Mouse (Mus musculus) hindbrain, postnatal 0 days (tissue): ENCODE measurements around the gene Slc7a6. TPM values are rescaled to one million over a fixed set of nuclear protein-coding genes. Genes with fewer than 3 reads are reported as not detected.
A peak's percentile ranks its signal among the peaks of the same experiment; 100 is the strongest.

ENCODE experiments used
- ATAC-seq: fragments of 200-750 bp; cut with Nextera tagmentation; 2 replicates; pipeline ENCODE4 v1.8.0; 2017; ENCODE audit warnings: mild to moderate bottlenecking, moderate TSS enrichment, moderate library complexity
- DNase-seq: peaks from one replicate; pipeline ENCODE4 v3.0.0-alpha.2; 2015; ENCODE audit warnings: low spot score
- H3K27ac ChIP-seq: fragments of 300-500 bp; sonication (generic); 2 replicates; pipeline ENCODE4 v1.5.1; 2014; ENCODE audit warnings: mild to moderate bottlenecking
- H3K27me3 ChIP-seq: fragments of 300-500 bp; sonication (generic); 2 replicates; pipeline ENCODE4 v1.6.1; 2014; ENCODE audit warnings: low read length, mixed read lengths; ENCODE audit not compliant: insufficient read depth
- H3K36me3 ChIP-seq: fragments of 300-500 bp; sonication (generic); 2 replicates; pipeline ENCODE4 v1.6.1; 2014; ENCODE audit warnings: low read length, mixed read lengths; ENCODE audit not compliant: insufficient read depth
- H3K4me1 ChIP-seq: fragments of 300-500 bp; sonication (generic); 2 replicates; pipeline ENCODE4 v1.6.1; 2014; ENCODE audit warnings: antibody characterized with exemption, low read length, mixed read lengths; ENCODE audit not compliant: insufficient read depth
- H3K4me2 ChIP-seq: fragments of 300-500 bp; sonication (generic); 2 replicates; pipeline ENCODE4 v1.6.1; 2014; ENCODE audit warnings: low read depth, mild to moderate bottlenecking, low read length, moderate library complexity, mixed read lengths
- H3K4me3 ChIP-seq: fragments of 300-500 bp; sonication (generic); 2 replicates; pipeline ENCODE4 v1.5.1; 2014; ENCODE audit warnings: low read length
- H3K9ac ChIP-seq: fragments of 300-500 bp; sonication (generic); replicated peaks from 2 replicates; pipeline ENCODE4 v1.6.1; 2014; ENCODE audit warnings: mild to moderate bottlenecking, low read length, moderate library complexity, mixed read lengths
- H3K9me3 ChIP-seq: fragments of 300-500 bp; sonication (generic); 2 replicates; pipeline ENCODE4 v1.6.1; 2016; ENCODE audit warnings: low read length, mixed read lengths
- CTCF ChIP-seq: IDR thresholded peaks from 2 replicates; pipeline ENCODE4 v1.5.1; 2016; ENCODE audit warnings: antibody characterized with exemption, control low read depth, low read depth
- WGBS: fragments of 180-500 bp; shearing (Covaris S2); extraction: QIAGEN DNeasy Blood & Tissue Kit; methylation state at CpG from one replicate; pipeline ENCODE4 v1.1.7; 2014; 5-methylcytosine and 5-hydroxymethylcytosine counted together
- polyA plus RNA-seq: library from polyadenylated mRNA; unstranded; fragments of >200 nt; fragmentation: Nextera tagmentation; extraction: Ambion mirVana; gene quantifications from 2 replicates; pipeline ENCODE4 v1.2.1, GENCODE M21; 2015
- total RNA-seq: library from RNA; depleted of rRNA; stranded (reverse); fragments of >200 nt; gene quantifications from 2 replicates; pipeline ENCODE4 v1.2.3, GENCODE M21; 2014

Gene Slc7a6
- total and polyA plus RNA-seq, 2 experiments from 2014 or later: 39.1 to 53.2 TPM

DNA sequence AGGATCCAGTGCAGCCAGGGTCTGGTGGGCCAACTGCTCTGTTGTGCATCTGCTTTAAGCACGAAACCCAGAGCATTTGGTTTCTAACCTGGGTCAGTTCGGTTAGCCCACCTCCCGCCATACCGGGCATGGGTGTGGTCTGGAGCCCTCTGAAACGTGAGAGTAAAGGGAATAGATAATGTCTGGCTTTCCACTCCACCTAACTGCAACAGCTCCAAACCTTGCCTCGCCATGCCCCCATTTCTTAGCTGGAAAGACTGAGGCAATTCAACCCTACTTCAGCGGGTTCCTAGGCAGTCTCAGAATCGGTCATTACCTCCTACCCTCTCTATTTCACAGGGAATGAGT is 18.0 kb upstream of the Slc7a6 start:
- DNase-seq (no peak), ATAC-seq (no peak)
- no peaks in the 10 kb centered on the region for H3K9me3 ChIP-seq
- H3K4me3 ChIP-seq: peak overlapping the region; percentile 82
- H3K9ac ChIP-seq: peak overlapping the region; percentile 79
- TF ChIP-seq CTCF: no peak
- H3K27ac ChIP-seq: no peak overlapping the region
- H3K36me3 ChIP-seq: no peaks in the 10 kb centered on the region
- 17% methylated on average over 8 of the region's 8 CpGs for WGBS
- peaks cover 11% of the 10 kb centered on the region for H3K4me1 ChIP-seq
- H3K4me2 ChIP-seq: peak overlapping the region; percentile 57
- H3K27me3 ChIP-seq: no peaks in the 10 kb centered on the region

DNA sequence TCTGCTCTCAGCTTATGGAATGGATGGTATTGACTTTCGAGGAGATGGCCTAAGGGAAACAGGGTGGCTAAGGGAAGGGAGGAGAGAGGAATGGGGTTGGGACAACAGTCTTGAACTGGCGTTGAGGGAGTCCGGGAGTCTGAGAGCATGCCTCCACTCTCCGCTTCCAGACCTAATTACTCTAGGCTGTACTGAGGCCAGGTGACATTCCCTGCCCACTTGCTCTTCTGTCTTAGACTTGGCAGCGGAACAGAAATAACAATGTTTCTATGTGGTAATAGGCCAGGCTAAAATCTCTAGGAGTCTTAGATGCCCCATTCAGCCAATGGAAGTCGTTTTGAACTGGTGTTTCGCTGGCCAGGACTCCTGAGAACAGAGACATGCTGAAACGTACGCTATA is 17.6 kb upstream of the Slc7a6 start:
- 69% methylated on average over 9 of the region's 9 CpGs for WGBS

GRCm38 (mm10) chr8:106152876-106153275 is 15.8 kb upstream of the Slc7a6 start:
- H3K27ac ChIP-seq: no peak overlapping the region
- H3K4me3 ChIP-seq: no peak overlapping the region
- DNase-seq (no peak), ATAC-seq (no peak)
- H3K36me3 ChIP-seq: peaks cover 3% of the 10 kb centered on the region; the same call in 1 of the 2 replicates
- peaks cover 11% of the 10 kb centered on the region for H3K4me1 ChIP-seq
- no peak for TF ChIP-seq CTCF
- no peaks in the 10 kb centered on the region for H3K27me3 ChIP-seq
- H3K9me3 ChIP-seq: no peaks in the 10 kb centered on the region
- 81% methylated on average over 4 of the region's 4 CpGs for WGBS
- no peak overlapping the region for H3K4me2 ChIP-seq
- no peak overlapping the region for H3K9ac ChIP-seq

More for the DNA sequence above, 17.6 kb upstream of the Slc7a6 start:
- Histone ChIP-seq H3K36me3 (no peaks in the 10 kb centered on the region), H3K9ac (peak overlapping the region; percentile 79), H3K4me2 (peak overlapping the region; percentile 57), H3K9me3 (no peaks in the 10 kb centered on the region), H3K4me1 (peaks cover 11% of the 10 kb centered on the region), H3K27ac (no peak overlapping the region), H3K4me3 (peak overlapping the region; percentile 82), H3K27me3 (no peaks in the 10 kb centered on the region)
- ATAC-seq (no peak), DNase-seq (no peak)
- TF ChIP-seq CTCF: no peak

- H3K4me3 ChIP-seq: no peak overlapping the region
- H3K4me1 ChIP-seq: no peaks in the 10 kb centered on the region
- no peak for ATAC-seq
- no peak overlapping the region for H3K27ac ChIP-seq
- WGBS: 97% methylated on average over 1 of the region's 1 CpGs
- peaks cover 12% of the 10 kb centered on the region; the same call in 1 of the 2 replicates for H3K36me3 ChIP-seq
- no peak overlapping the region for H3K9ac ChIP-seq
- H3K4me2 ChIP-seq: no peak overlapping the region
- H3K9me3 ChIP-seq: no peaks in the 10 kb centered on the region
- TF ChIP-seq CTCF: no peak
- H3K27me3 ChIP-seq: no peaks in the 10 kb centered on the region
- DNase-seq: no peak
Measured at GRCm38 (mm10) chr8:106157419-106157818, 11.2 kb upstream of the Slc7a6 start.

GRCm38 (mm10) chr8:106158381-106158780 is 10.3 kb upstream of the Slc7a6 start:
- H3K27me3 ChIP-seq: no peaks in the 10 kb centered on the region
- H3K4me2 ChIP-seq: no peak overlapping the region
- no peak for DNase-seq
- no peak overlapping the region for H3K9ac ChIP-seq
- no peak for TF ChIP-seq CTCF
- no peaks in the 10 kb centered on the region for H3K9me3 ChIP-seq
- no peak overlapping the region for H3K27ac ChIP-seq
- WGBS: 90% methylated on average over 10 of the region's 10 CpGs
- no peak for ATAC-seq
- no peak overlapping the region for H3K4me3 ChIP-seq
- no peaks in the 10 kb centered on the region for H3K4me1 ChIP-seq
- H3K36me3 ChIP-seq: peaks cover 21% of the 10 kb centered on the region; the same call in 1 of the 2 replicates

GRCm38 (mm10) chr8:106159876-106160275 is 8.8 kb upstream of the Slc7a6 start:
- Histone ChIP-seq H3K4me3 (no peak overlapping the region), H3K36me3 (peaks cover 31% of the 10 kb centered on the region; the same call in 1 of the 2 replicates), H3K9me3 (no peaks in the 10 kb centered on the region), H3K4me2 (no peak overlapping the region), H3K9ac (no peak overlapping the region), H3K27me3 (no peaks in the 10 kb centered on the region), H3K27ac (no peak overlapping the region), H3K4me1 (no peaks in the 10 kb centered on the region)
- no peak for ATAC-seq
- DNase-seq: no peak
- 91% methylated on average over 6 of the region's 6 CpGs for WGBS
- TF ChIP-seq CTCF: no peak

- no peak overlapping the region for H3K4me2 ChIP-seq
- TF ChIP-seq CTCF: no peak
- H3K4me3 ChIP-seq: no peak overlapping the region
- WGBS: 93% methylated on average over 9 of the region's 9 CpGs
- H3K9ac ChIP-seq: no peak overlapping the region
- H3K36me3 ChIP-seq: peaks cover 27% of the 10 kb centered on the region; the same call in 1 of the 2 replicates
- H3K27me3 ChIP-seq: no peaks in the 10 kb centered on the region
- no peak overlapping the region for H3K27ac ChIP-seq
- no peaks in the 10 kb centered on the region for H3K9me3 ChIP-seq
- H3K4me1 ChIP-seq: peaks cover 3% of the 10 kb centered on the region; the same call in 1 of the 2 replicates
- DNase-seq: no peak
- ATAC-seq: no peak
Measured at GRCm38 (mm10) chr8:106163251-106163650, 5.4 kb upstream of the Slc7a6 start.
